Mouse (Mus musculus): ENCODE data around the gene Duox2.

Gene Duox2

GRCm38 (mm10) chr2:122240735-122241134, 57.5 kb downstream of the Duox2 start:
- DNase-seq (ENCODE audit: low read depth, low spot score): no peak

- no peak for DNase-seq (ENCODE audit: low read depth, low spot score)
Observed at GRCm38 (mm10) chr2:122237891-122238470, 60.3 kb downstream of the Duox2 start.

GRCm38 (mm10) chr2:122236321-122236720, 61.9 kb downstream of the Duox2 start:
- no peak for DNase-seq (ENCODE audit: low read depth, low spot score)

- no peak for DNase-seq (ENCODE audit: low read depth, low spot score)
Observed at GRCm38 (mm10) chr2:122235425-122235824, 62.8 kb downstream of the Duox2 start.

- peak; percentile 70 for DNase-seq (ENCODE audit: low read depth, low spot score)
Observed at GRCm38 (mm10) chr2:122234611-122235288, 63.5 kb downstream of the Duox2 start, which contains the start of gene Sord. Gene Sord (plus strand): TSS chr2:122234749.

- peak; percentile 42 for DNase-seq (ENCODE audit: low read depth, low spot score)
Observed at GRCm38 (mm10) chr2:122233759-122234557, 64.3 kb downstream of the Duox2 start.

- no peak for DNase-seq (ENCODE audit: low read depth, low spot score)
Observed at GRCm38 (mm10) chr2:122233341-122233740, 64.9 kb downstream of the Duox2 start.

- DNase-seq (ENCODE audit: low read depth, low spot score): no peak
Observed at GRCm38 (mm10) chr2:122231616-122232015, 66.6 kb downstream of the Duox2 start.

GRCm38 (mm10) chr2:122230395-122230794, 67.9 kb downstream of the Duox2 start:
- no peak for DNase-seq (ENCODE audit: low read depth, low spot score)
